Mouse (Mus musculus) megakaryocyte, adult 5-6 weeks (primary cell): Measurements from ENCODE around the gene Ap2b1. TPM values are rescaled to one million over a fixed set of nuclear protein-coding genes. Genes with fewer than 3 reads are reported as not detected.

Source experiments
- ATAC-seq: 2 replicates; pipeline ENCODE4 v1.8.0; 2016; ENCODE audit warnings: mild to moderate bottlenecking, inconsistent platforms; ENCODE audit not compliant: poor library complexity, severe bottlenecking
- total RNA-seq, 2 experiments: library from RNA; stranded (forward) in 1 of 2; stranded (reverse) in 1 of 2; fragments of 153-499, 151-499 nt in 1 of 2; fragments of 221-1000, 200-1000 nt in 1 of 2; gene quantifications; 2 replicates each; pipeline versions ENCODE4 v1.2.3 to v1.2.4; 2015 to 2017

Gene Ap2b1
- total RNA-seq, 2 experiments from 2014 or later, result 53.7 to 59.6 TPM

GRCm38 (mm10) chr11:83440081-83441064 is 141.5 kb downstream of the Ap2b1 start:
- ATAC-seq, result peak; percentile 84

- no peak for ATAC-seq
Measured at GRCm38 (mm10) chr11:83441235-83441634, 142.4 kb downstream of the Ap2b1 start.

GRCm38 (mm10) chr11:83442596-83443267 is 143.9 kb downstream of the Ap2b1 start:
- ATAC-seq, result peak; percentile 36

GRCm38 (mm10) chr11:83443824-83444223 is 145.0 kb downstream of the Ap2b1 start:
- no peak for ATAC-seq

- ATAC-seq, result peak; percentile 31; the same call in 1 of the 2 replicates
Measured at GRCm38 (mm10) chr11:83445001-83445400, 146.2 kb downstream of the Ap2b1 start.

GRCm38 (mm10) chr11:83447612-83448011 is 148.8 kb downstream of the Ap2b1 start:
- no peak for ATAC-seq

GRCm38 (mm10) chr11:83448021-83448926 is 149.4 kb downstream of the Ap2b1 start:
- no peak for ATAC-seq

GRCm38 (mm10) chr11:83448927-83449236 is 150.1 kb downstream of the Ap2b1 start:
- no peak for ATAC-seq

- no peak for ATAC-seq
Measured at GRCm38 (mm10) chr11:83449298-83449697, 150.5 kb downstream of the Ap2b1 start.

GRCm38 (mm10) chr11:83450550-83450949 is 151.7 kb downstream of the Ap2b1 start:
- ATAC-seq, result no peak

GRCm38 (mm10) chr11:83451281-83451680 is 152.5 kb downstream of the Ap2b1 start:
- no peak for ATAC-seq

- ATAC-seq, result no peak
Measured at GRCm38 (mm10) chr11:83454548-83454947, 155.7 kb downstream of the Ap2b1 start.

Other genes with a start within 250 kb of the Ap2b1 start
- 344 and 362 TPM in 2 replicates for gene Slfn2, start 233.9 kb upstream of the Ap2b1 start, total RNA-seq (2015)
- gene Slfn2, start 233.9 kb upstream of the Ap2b1 start, total RNA-seq (2017), result 890 and 968 TPM in 2 replicates
- gene Slfn1, start 182.2 kb upstream of the Ap2b1 start, total RNA-seq (2015), result 140 and 155 TPM in 2 replicates
- gene Slfn1, start 182.2 kb upstream of the Ap2b1 start, total RNA-seq (2017), result 239 TPM in 2 replicates
- gene Slfn4, start 123.8 kb upstream of the Ap2b1 start, total RNA-seq (2015), result 257 and 290 TPM in 2 replicates
- gene Slfn4, start 123.8 kb upstream of the Ap2b1 start, total RNA-seq (2017), result 88.0 and 113 TPM in 2 replicates
- gene Slfn3, start 107.7 kb upstream of the Ap2b1 start, total RNA-seq (2015), result 29.0 and 29.7 TPM in 2 replicates
- 43.8 and 49.6 TPM in 2 replicates for gene Slfn3, start 107.7 kb upstream of the Ap2b1 start, total RNA-seq (2017)
- not detected in 2 replicates for gene Slfn14, start 12.3 kb upstream of the Ap2b1 start, total RNA-seq (2015)
- gene Slfn14, start 12.3 kb upstream of the Ap2b1 start, total RNA-seq (2017), result 0.16 TPM in 1 of 2 replicates, not detected in the other
- 6.2 and 7.1 TPM in 2 replicates for gene Pex12, start 3.6 kb downstream of the Ap2b1 start, total RNA-seq (2015)
- 4.3 and 8.0 TPM in 2 replicates for gene Pex12, start 3.6 kb downstream of the Ap2b1 start, total RNA-seq (2017)
- gene Rasl10b, start 110.1 kb downstream of the Ap2b1 start, total RNA-seq (2015), result not detected in 2 replicates
- not detected in 2 replicates for gene Rasl10b, start 110.1 kb downstream of the Ap2b1 start, total RNA-seq (2017)
- not detected in 2 replicates for gene Gas2l2, start 130.4 kb downstream of the Ap2b1 start, total RNA-seq (2015)
- not detected in 2 replicates for gene Gas2l2, start 130.4 kb downstream of the Ap2b1 start, total RNA-seq (2017)
- gene 1700020L24Rik, start 138.7 kb downstream of the Ap2b1 start, total RNA-seq (2015), result 19.7 and 21.4 TPM in 2 replicates
- 44.8 and 55.4 TPM in 2 replicates for gene 1700020L24Rik, start 138.7 kb downstream of the Ap2b1 start, total RNA-seq (2017)
- gene Mmp28, start 164.0 kb downstream of the Ap2b1 start, total RNA-seq (2015), result 6.2 and 8.9 TPM in 2 replicates
- 3.0 and 4.1 TPM in 2 replicates for gene Mmp28, start 164.0 kb downstream of the Ap2b1 start, total RNA-seq (2017)
- gene Taf15, start 174.1 kb downstream of the Ap2b1 start, total RNA-seq (2015), result 44.8 and 54.0 TPM in 2 replicates
- gene Taf15, start 174.1 kb downstream of the Ap2b1 start, total RNA-seq (2017), result 37.4 and 39.2 TPM in 2 replicates
- gene Heatr9, start 223.2 kb downstream of the Ap2b1 start, total RNA-seq (2015), result not detected in 2 replicates
- not detected in 2 replicates for gene Heatr9, start 223.2 kb downstream of the Ap2b1 start, total RNA-seq (2017)
- 32.1 and 70.7 TPM in 2 replicates for gene Ccl5, start 231.5 kb downstream of the Ap2b1 start, total RNA-seq (2015)
- 7.2 and 11.1 TPM in 2 replicates for gene Ccl5, start 231.5 kb downstream of the Ap2b1 start, total RNA-seq (2017)